Mouse (Mus musculus) neural tube, postnatal 0 days (tissue): ENCODE data around the gene Dnah10. TPM values are rescaled to one million over a fixed set of nuclear protein-coding genes. Genes with fewer than 3 reads are reported as not detected.

Source experiments
- polyA plus RNA-seq: library from polyadenylated mRNA; unstranded; fragments of >200 nt; fragmentation: Nextera tagmentation; extraction: Ambion mirVana; gene quantifications from 2 replicates; pipeline ENCODE4 v1.2.1, GENCODE M21; 2015

Dnah10 gene
- 0.12 and 0.27 TPM in 2 replicates for polyA plus RNA-seq

DNA sequence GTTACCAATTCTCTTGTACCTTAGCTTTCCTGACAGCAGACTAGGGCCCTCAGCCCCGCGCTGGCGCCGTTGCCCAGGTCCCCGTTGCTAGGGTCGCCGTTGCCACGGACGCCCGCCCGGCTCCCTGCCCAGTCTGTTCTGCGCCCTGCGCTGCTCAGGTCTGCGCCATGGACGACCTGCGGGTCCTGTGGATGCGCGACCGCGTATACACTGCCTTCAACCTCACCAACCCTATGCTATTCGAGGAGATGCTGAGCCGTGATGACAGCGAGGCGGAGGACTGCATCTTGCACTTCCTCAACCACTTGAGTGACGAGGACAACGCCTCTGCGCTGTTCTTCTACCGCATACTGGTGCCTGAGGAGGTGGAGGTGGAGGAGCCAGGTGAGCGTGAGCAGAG lies at the start of gene Dnah10:
Gene Dnah10 (plus strand): TSS at position 89 of the 400 bp plus-strand sequence.

DNA sequence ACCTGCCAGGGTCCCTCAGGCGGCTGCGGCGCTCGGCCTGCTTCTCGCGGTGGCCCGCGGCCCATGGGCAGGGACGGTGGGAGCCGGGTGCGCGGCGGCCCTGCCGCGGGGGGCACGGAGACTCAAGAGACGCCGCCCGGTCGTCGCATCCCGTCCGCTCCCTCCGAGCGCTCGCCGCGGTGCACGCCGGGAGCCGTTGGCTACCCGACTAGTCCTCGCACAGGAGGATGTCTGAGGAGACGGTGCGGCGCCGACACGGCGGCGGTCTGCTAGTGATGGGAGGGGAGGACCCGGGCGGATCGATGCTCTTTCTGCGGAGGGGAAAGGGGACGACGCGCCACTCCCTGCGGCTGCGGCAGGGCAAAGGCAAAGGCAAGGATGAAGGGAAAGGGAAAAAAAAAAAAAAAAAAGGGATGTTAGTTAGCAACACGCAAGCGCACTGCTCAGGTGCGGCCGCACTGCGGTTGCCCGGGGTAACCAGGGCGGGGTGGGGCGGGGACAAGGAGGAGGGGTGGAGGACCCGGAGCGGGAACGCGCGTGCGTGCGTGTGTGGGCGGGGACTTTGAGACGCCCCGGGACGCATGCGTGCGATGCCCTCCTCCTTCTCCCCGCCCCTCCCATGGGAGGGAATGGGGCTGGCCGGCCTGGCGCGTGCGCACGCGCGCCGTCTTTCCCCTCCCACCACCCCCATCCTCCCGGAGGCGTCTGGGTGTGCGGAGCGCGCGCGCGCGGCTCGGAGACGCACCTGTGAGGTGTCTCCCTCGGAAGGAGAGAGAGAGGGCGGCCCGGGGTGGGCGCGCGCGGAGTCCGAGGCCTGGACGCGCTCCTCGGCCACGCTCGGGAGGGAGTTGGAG lies 137.4 kb downstream of the Dnah10 start, which contains the start of the genes Ccdc92 and Zfp664:
Gene Ccdc92 (minus strand): TSS at position 412 of the 854 bp plus-strand sequence.
Gene Zfp664 (plus strand): TSS at position 679 of the 854 bp plus-strand sequence.

Other genes with a start within 250 kb of the Dnah10 start
- 31.5 and 34.5 TPM in 2 replicates for gene Rilpl2, start 246.7 kb upstream of the Dnah10 start, polyA plus RNA-seq
- gene Snrnp35, start 242.0 kb upstream of the Dnah10 start, polyA plus RNA-seq, result 11.5 and 14.5 TPM in 2 replicates
- 16.2 and 17.0 TPM in 2 replicates for gene Rilpl1, start 193.7 kb upstream of the Dnah10 start, polyA plus RNA-seq
- gene Tmed2, start 184.4 kb upstream of the Dnah10 start, polyA plus RNA-seq, result 285 and 303 TPM in 2 replicates
- gene Ddx55, start 172.2 kb upstream of the Dnah10 start, polyA plus RNA-seq, result 21.2 and 22.1 TPM in 2 replicates
- gene Eif2b1, start 146.0 kb upstream of the Dnah10 start, polyA plus RNA-seq, result 58.4 and 60.1 TPM in 2 replicates
- gene Gtf2h3, start 145.9 kb upstream of the Dnah10 start, polyA plus RNA-seq, result 28.7 and 29.9 TPM in 2 replicates
- gene Atp6v0a2, start 96.5 kb upstream of the Dnah10 start, polyA plus RNA-seq, result 29.5 and 29.9 TPM in 2 replicates
- 63.1 and 65.4 TPM in 2 replicates for gene Ccdc92, start 137.3 kb downstream of the Dnah10 start, polyA plus RNA-seq
- 66.1 and 67.9 TPM in 2 replicates for gene Zfp664, start 137.6 kb downstream of the Dnah10 start, polyA plus RNA-seq